Mouse (Mus musculus) embryo, embryonic 11 days (tissue): ENCODE measurements around the gene Slc2a1.

ENCODE experiments used
- DNase-seq: peaks from one replicate; pipeline ENCODE4 v3.0.0-alpha.2; 2015

Gene Slc2a1

GRCm38 (mm10) chr4:119098216-119099210 lies 10.0 kb upstream of the Slc2a1 start:
- DNase-seq: no peak

GRCm38 (mm10) chr4:119101392-119101791 lies 7.1 kb upstream of the Slc2a1 start:
- no peak for DNase-seq

- no peak for DNase-seq
Observed at GRCm38 (mm10) chr4:119102350-119103126, 6.0 kb upstream of the Slc2a1 start.

GRCm38 (mm10) chr4:119104847-119105246 lies 3.7 kb upstream of the Slc2a1 start:
- DNase-seq: no peak

- DNase-seq: peak; percentile 87
Observed at GRCm38 (mm10) chr4:119105704-119106103, 2.8 kb upstream of the Slc2a1 start.

- DNase-seq: no peak
Observed at GRCm38 (mm10) chr4:119107867-119108266, 644 bp upstream of the Slc2a1 start.

GRCm38 (mm10) chr4:119109640-119110039 lies 1.1 kb downstream of the Slc2a1 start:
- no peak for DNase-seq

- no peak for DNase-seq
Observed at GRCm38 (mm10) chr4:119110512-119110911, 2.0 kb downstream of the Slc2a1 start.

- no peak for DNase-seq
Observed at GRCm38 (mm10) chr4:119111410-119111809, 2.9 kb downstream of the Slc2a1 start.

GRCm38 (mm10) chr4:119112256-119112885 lies 3.9 kb downstream of the Slc2a1 start:
- no peak for DNase-seq

GRCm38 (mm10) chr4:119115611-119116070 lies 7.1 kb downstream of the Slc2a1 start:
- DNase-seq: no peak

GRCm38 (mm10) chr4:119116336-119116735 lies 7.8 kb downstream of the Slc2a1 start:
- DNase-seq: no peak

GRCm38 (mm10) chr4:119117571-119117970 lies 9.1 kb downstream of the Slc2a1 start:
- DNase-seq: no peak

- DNase-seq: no peak
Observed at GRCm38 (mm10) chr4:119118659-119119077, 10.2 kb downstream of the Slc2a1 start.

GRCm38 (mm10) chr4:119119354-119119753 lies 10.8 kb downstream of the Slc2a1 start:
- no peak for DNase-seq

- DNase-seq: no peak
Observed at GRCm38 (mm10) chr4:119120095-119120494, 11.6 kb downstream of the Slc2a1 start.

GRCm38 (mm10) chr4:119121249-119121648 lies 12.7 kb downstream of the Slc2a1 start:
- DNase-seq: no peak

- DNase-seq: no peak
Observed at GRCm38 (mm10) chr4:119124771-119125273, 16.3 kb downstream of the Slc2a1 start.

- DNase-seq: no peak
Observed at GRCm38 (mm10) chr4:119125577-119126270, 17.2 kb downstream of the Slc2a1 start.

GRCm38 (mm10) chr4:119127229-119127628 lies 18.7 kb downstream of the Slc2a1 start:
- DNase-seq: no peak

GRCm38 (mm10) chr4:119128547-119128946 lies 20.0 kb downstream of the Slc2a1 start:
- DNase-seq: no peak

GRCm38 (mm10) chr4:119129096-119129495 lies 20.6 kb downstream of the Slc2a1 start:
- no peak for DNase-seq
